Mouse (Mus musculus): Measurements from ENCODE around the gene Entpd2. TPM values are rescaled to one million over a fixed set of nuclear protein-coding genes. Genes with fewer than 3 reads are reported as not detected.

Entpd2 gene
- not detected in 2 replicates for polyA plus RNA-seq (2014; fragmentation: Nextera tagmentation; extraction: Ambion mirVana)

DNA sequence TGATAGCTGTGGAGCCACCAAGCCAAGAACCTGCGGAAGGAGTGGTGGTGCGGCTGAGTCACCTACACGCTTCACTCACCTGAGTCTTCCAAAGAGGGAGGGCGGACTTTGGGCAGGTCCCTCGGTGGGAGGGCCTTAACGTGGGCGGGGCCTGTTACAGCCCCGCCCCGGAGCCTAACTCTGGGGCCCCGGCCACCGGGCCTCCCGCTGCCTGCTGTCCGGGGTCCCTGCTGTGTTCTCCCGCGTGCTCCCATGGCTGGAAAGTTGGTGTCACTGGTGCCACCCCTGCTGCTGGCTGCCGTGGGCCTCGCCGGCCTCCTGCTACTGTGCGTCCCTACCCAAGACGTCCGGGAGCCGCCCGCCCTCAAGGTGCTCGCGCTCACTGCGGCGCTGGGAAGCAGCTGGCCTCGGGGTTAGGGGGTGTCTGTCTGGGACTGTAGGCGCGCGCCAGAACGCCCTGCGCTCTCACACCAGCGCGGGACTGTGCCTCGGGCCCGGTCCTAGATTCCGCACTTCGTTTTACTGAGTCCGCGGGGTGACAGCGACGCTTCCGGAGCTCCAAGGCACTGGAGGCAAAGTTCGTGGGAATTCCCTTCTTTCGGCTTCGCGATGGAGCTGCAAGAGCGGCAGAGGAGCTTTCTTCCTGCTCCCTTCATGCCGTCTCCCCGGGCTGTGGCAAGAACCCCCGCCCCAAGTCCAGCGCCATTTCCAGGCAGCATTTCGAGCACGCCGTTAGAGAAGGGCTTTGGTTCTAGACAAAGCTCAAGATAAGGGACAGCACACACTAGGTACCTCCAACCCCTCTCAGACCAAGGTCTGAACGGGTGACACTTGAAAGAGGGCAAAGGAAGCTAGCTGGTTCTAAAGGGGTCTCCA, at the start of gene Entpd2:
Gene Entpd2, plus strand, starts transcription at position 154 of the 876 bp plus-strand sequence.
- 1% methylated on average over 57 of the region's 57 CpGs for WGBS
- ATAC-seq (ENCODE audit: insufficient number of reproducible peaks, low FRiP score, low TSS enrichment, low read depth) (no peak), DNase-seq (ENCODE audit: low spot score) (peak; percentile 32)
- Histone ChIP-seq H3K4me1 (ENCODE audit: control insufficient read depth, insufficient read depth, low read length) (no peaks in the 10 kb centered on the region; the same call in 1 of the 2 replicates), H3K9me3 (ENCODE audit: control insufficient read depth, low read length) (no peaks in the 10 kb centered on the region), H3K4me2 (ENCODE audit: low read depth, severe bottlenecking) (peak within 1 kb of the TSS; percentile 53), H3K9ac (ENCODE audit: low read length) (no peak within 1 kb of the TSS), H3K27ac (replicated peaks; ENCODE audit: low read depth, low read length) (no peak within 1 kb of the TSS), H3K27me3 (ENCODE audit: control insufficient read depth, insufficient read depth, low read length) (peaks cover 58% of the 10 kb centered on the region), H3K36me3 (ENCODE audit: control insufficient read depth, insufficient read depth, low read length) (no peaks in the 10 kb centered on the region), H3K4me3 (ENCODE audit: low read depth, low read length) (peak within 1 kb of the TSS; percentile 26)

- Histone ChIP-seq H3K4me3 (ENCODE audit: low read depth, low read length) (no peak overlapping the region), H3K4me2 (ENCODE audit: low read depth, severe bottlenecking) (no peak overlapping the region), H3K36me3 (ENCODE audit: control insufficient read depth, insufficient read depth, low read length) (peaks cover 62% of the 10 kb centered on the region), H3K27ac (replicated peaks; ENCODE audit: low read depth, low read length) (no peak overlapping the region), H3K27me3 (ENCODE audit: control insufficient read depth, insufficient read depth, low read length) (no peaks in the 10 kb centered on the region), H3K9ac (ENCODE audit: low read length) (no peak overlapping the region), H3K9me3 (ENCODE audit: control insufficient read depth, low read length) (no peaks in the 10 kb centered on the region), H3K4me1 (ENCODE audit: control insufficient read depth, insufficient read depth, low read length) (no peaks in the 10 kb centered on the region)
- WGBS, result 94% methylated on average over 7 of the region's 7 CpGs
- DNase-seq (ENCODE audit: low spot score), result no peak
- ATAC-seq (ENCODE audit: insufficient number of reproducible peaks, low FRiP score, low TSS enrichment, low read depth), result no peak
Measured at GRCm38 (mm10) chr2:25348162-25348561, 47.5 kb upstream of the Entpd2 start.

- Histone ChIP-seq H3K9me3 (ENCODE audit: control insufficient read depth, low read length) (no peaks in the 10 kb centered on the region), H3K36me3 (ENCODE audit: control insufficient read depth, insufficient read depth, low read length) (peaks cover 54% of the 10 kb centered on the region), H3K4me1 (ENCODE audit: control insufficient read depth, insufficient read depth, low read length) (no peaks in the 10 kb centered on the region), H3K4me2 (ENCODE audit: low read depth, severe bottlenecking) (no peak overlapping the region), H3K27ac (replicated peaks; ENCODE audit: low read depth, low read length) (no peak overlapping the region), H3K27me3 (ENCODE audit: control insufficient read depth, insufficient read depth, low read length) (no peaks in the 10 kb centered on the region), H3K4me3 (ENCODE audit: low read depth, low read length) (no peak overlapping the region), H3K9ac (ENCODE audit: low read length) (no peak overlapping the region)
- DNase-seq (ENCODE audit: low spot score), result no peak
- WGBS, result 95% methylated on average over 4 of the region's 4 CpGs
- no peak for ATAC-seq (ENCODE audit: insufficient number of reproducible peaks, low FRiP score, low TSS enrichment, low read depth)
Measured at GRCm38 (mm10) chr2:25349499-25349898, 46.2 kb upstream of the Entpd2 start.

DNA sequence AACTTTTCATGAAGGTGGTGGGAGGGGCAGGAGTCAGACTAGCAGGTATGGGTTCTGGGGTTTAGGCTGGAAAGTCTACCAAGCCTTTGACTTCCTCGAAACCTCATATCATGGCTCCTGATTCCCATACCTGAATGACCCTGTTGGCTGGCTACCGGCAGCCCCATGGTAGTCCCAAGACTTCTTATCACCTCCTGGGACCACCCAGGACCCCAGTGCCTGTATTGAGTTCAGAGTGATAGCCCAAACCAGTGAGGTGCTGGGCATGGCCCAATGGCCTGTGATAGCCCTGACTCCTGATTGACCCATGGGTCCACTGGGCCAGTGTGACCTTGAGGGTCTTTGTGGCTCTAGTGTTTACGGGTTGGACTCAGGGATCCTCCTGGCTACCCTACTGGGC, 45.0 kb upstream of the Entpd2 start:
- Histone ChIP-seq H3K4me1 (ENCODE audit: control insufficient read depth, insufficient read depth, low read length) (peaks cover 3% of the 10 kb centered on the region; the same call in 1 of the 2 replicates), H3K9ac (ENCODE audit: low read length) (no peak overlapping the region), H3K4me2 (ENCODE audit: low read depth, severe bottlenecking) (no peak overlapping the region), H3K4me3 (ENCODE audit: low read depth, low read length) (no peak overlapping the region), H3K27ac (replicated peaks; ENCODE audit: low read depth, low read length) (no peak overlapping the region), H3K27me3 (ENCODE audit: control insufficient read depth, insufficient read depth, low read length) (no peaks in the 10 kb centered on the region), H3K36me3 (ENCODE audit: control insufficient read depth, insufficient read depth, low read length) (peaks cover 45% of the 10 kb centered on the region), H3K9me3 (ENCODE audit: control insufficient read depth, low read length) (no peaks in the 10 kb centered on the region)
- no peak for DNase-seq (ENCODE audit: low spot score)
- ATAC-seq (ENCODE audit: insufficient number of reproducible peaks, low FRiP score, low TSS enrichment, low read depth), result no peak
- 96% methylated on average over 3 of the region's 3 CpGs for WGBS

DNA sequence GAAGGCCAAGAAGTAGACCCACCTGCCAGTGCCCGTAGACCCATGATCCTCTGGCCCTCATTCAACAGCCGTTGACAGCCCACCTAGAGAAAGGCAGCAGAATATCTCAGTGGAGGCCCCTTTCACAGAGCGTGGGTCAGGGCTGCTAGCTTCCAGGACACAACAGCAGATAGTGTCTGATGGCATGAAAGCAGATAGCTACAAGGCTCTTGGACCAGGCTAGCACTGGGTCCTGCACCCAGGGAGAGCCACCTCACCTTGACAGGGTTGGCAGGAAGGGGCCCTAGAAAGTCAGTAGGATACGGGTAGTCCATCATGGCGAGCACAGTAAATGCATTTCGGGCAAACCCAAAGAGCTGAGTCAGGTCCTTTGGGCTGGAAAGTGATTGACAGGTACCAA, 41.5 kb upstream of the Entpd2 start:
- no peak for DNase-seq (ENCODE audit: low spot score)
- ATAC-seq (ENCODE audit: insufficient number of reproducible peaks, low FRiP score, low TSS enrichment, low read depth), result no peak
- Histone ChIP-seq H3K27ac (replicated peaks; ENCODE audit: low read depth, low read length) (no peak overlapping the region), H3K9me3 (ENCODE audit: control insufficient read depth, low read length) (no peaks in the 10 kb centered on the region), H3K4me1 (ENCODE audit: control insufficient read depth, insufficient read depth, low read length) (peaks cover 8% of the 10 kb centered on the region), H3K4me2 (ENCODE audit: low read depth, severe bottlenecking) (no peak overlapping the region), H3K36me3 (ENCODE audit: control insufficient read depth, insufficient read depth, low read length) (peaks cover 27% of the 10 kb centered on the region), H3K4me3 (ENCODE audit: low read depth, low read length) (no peak overlapping the region), H3K9ac (ENCODE audit: low read length) (no peak overlapping the region), H3K27me3 (ENCODE audit: control insufficient read depth, insufficient read depth, low read length) (no peaks in the 10 kb centered on the region)
- 84% methylated on average over 6 of the region's 6 CpGs for WGBS

GRCm38 (mm10) chr2:25355419-25356066, 40.1 kb upstream of the Entpd2 start:
- peak overlapping the region; percentile 42 for H3K4me3 ChIP-seq (ENCODE audit: low read depth, low read length)
- H3K27me3 ChIP-seq (ENCODE audit: control insufficient read depth, insufficient read depth, low read length), result no peaks in the 10 kb centered on the region
- H3K9me3 ChIP-seq (ENCODE audit: control insufficient read depth, low read length), result no peaks in the 10 kb centered on the region
- 36% methylated on average over 18 of the region's 18 CpGs for WGBS
- peaks cover 8% of the 10 kb centered on the region for H3K4me1 ChIP-seq (ENCODE audit: control insufficient read depth, insufficient read depth, low read length)
- peaks cover 15% of the 10 kb centered on the region for H3K36me3 ChIP-seq (ENCODE audit: control insufficient read depth, insufficient read depth, low read length)
- no peak for DNase-seq (ENCODE audit: low spot score)
- no peak; the same call in 1 of the 2 replicates for ATAC-seq (ENCODE audit: insufficient number of reproducible peaks, low FRiP score, low TSS enrichment, low read depth)
- peak overlapping the region; percentile 62; the same call in 1 of the 2 replicates for H3K9ac ChIP-seq (ENCODE audit: low read length)
- no peak overlapping the region for H3K27ac ChIP-seq (replicated peaks; ENCODE audit: low read depth, low read length)
- H3K4me2 ChIP-seq (ENCODE audit: low read depth, severe bottlenecking), result peak overlapping the region; percentile 88

DNA sequence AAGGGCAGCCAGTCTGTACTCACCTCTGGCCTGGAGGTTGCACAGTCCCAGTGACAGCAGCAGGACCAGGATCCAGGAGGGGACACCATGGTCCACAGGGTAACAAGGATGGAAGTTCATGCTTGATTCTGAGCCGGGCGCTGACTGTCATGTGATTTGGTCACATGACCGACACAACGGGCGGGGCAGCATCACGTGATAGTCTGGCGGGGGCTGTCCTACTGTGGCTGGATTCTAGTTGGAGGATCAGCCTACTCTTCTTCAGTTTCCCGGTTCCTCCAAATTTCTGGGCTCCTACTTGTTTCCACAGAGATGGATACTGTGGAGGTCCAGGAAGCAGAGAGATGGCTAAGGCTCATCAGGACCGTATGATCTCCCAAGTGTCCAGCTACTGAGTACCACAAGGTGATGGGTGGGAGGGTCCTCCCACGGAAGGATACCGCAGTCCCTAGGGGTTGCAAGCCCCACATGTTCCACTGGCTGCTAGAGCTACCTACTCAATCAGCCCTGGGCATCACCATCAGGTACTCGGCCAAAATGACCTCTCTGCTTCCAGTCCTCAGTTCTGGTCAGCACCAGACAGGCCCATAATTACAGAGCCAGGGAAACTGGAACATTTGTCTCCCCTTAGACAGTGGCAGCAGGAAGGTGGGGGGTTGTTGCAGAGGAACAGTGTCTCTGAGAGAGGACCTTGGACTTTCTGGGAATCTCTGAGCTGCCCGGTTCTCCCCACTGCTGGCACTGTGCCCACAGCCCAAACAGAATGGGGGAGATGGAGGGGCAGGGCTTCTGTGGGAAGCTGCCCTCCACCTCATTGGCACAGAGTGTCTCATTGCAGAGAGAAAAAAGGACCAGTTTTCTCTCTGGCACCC, 39.2 kb upstream of the Entpd2 start, which contains the start of gene Dpp7:
Gene Dpp7, minus strand, starts transcription at position 152 of the 872 bp plus-strand sequence.
- Histone ChIP-seq H3K4me3 (ENCODE audit: low read depth, low read length) (peak within 1 kb of the TSS; percentile 42), H3K4me2 (ENCODE audit: low read depth, severe bottlenecking) (peak within 1 kb of the TSS; percentile 88), H3K27me3 (ENCODE audit: control insufficient read depth, insufficient read depth, low read length) (no peaks in the 10 kb centered on the region), H3K36me3 (ENCODE audit: control insufficient read depth, insufficient read depth, low read length) (peaks cover 7% of the 10 kb centered on the region), H3K4me1 (ENCODE audit: control insufficient read depth, insufficient read depth, low read length) (peaks cover 8% of the 10 kb centered on the region), H3K27ac (replicated peaks; ENCODE audit: low read depth, low read length) (no peak within 1 kb of the TSS), H3K9ac (ENCODE audit: low read length) (peak within 1 kb of the TSS; percentile 62), H3K9me3 (ENCODE audit: control insufficient read depth, low read length) (no peaks in the 10 kb centered on the region)
- 5% methylated on average over 13 of the region's 13 CpGs for WGBS
- peak; percentile 92 for DNase-seq (ENCODE audit: low spot score)
- peak; percentile 79 for ATAC-seq (ENCODE audit: insufficient number of reproducible peaks, low FRiP score, low TSS enrichment, low read depth)

DNA sequence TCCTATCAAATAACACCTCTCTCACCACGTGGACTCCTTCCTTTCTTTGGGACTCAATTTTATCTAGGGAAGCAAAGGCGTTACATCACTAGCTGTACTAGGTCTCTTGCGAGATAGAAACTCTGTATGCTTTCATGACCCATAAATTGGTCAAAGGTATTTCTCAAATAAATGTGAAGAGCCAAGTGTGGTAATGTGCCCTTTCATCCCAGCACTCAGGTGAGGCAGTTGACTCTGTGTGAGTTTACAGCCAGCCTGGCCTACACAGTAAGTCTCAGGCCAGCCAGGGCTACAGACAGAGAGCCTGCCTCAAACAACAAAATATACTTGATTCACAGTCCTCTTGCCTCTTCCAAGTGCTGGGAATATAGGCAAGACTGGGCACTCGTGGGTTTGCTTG, 35.8 kb upstream of the Entpd2 start:
- ATAC-seq (ENCODE audit: insufficient number of reproducible peaks, low FRiP score, low TSS enrichment, low read depth), result no peak
- Histone ChIP-seq H3K4me2 (ENCODE audit: low read depth, severe bottlenecking) (no peak overlapping the region), H3K4me1 (ENCODE audit: control insufficient read depth, insufficient read depth, low read length) (peaks cover 8% of the 10 kb centered on the region), H3K9ac (ENCODE audit: low read length) (no peak overlapping the region), H3K27ac (replicated peaks; ENCODE audit: low read depth, low read length) (no peak overlapping the region), H3K36me3 (ENCODE audit: control insufficient read depth, insufficient read depth, low read length) (no peaks in the 10 kb centered on the region), H3K27me3 (ENCODE audit: control insufficient read depth, insufficient read depth, low read length) (peaks cover 9% of the 10 kb centered on the region; the same call in 1 of the 2 replicates), H3K9me3 (ENCODE audit: control insufficient read depth, low read length) (no peaks in the 10 kb centered on the region), H3K4me3 (ENCODE audit: low read depth, low read length) (no peak overlapping the region)
- 78% methylated on average over 4 of the region's 4 CpGs for WGBS
- no peak for DNase-seq (ENCODE audit: low spot score)
